ENCODE assay signal across 8 mouse cellular contexts in genomic region chr19:3665510-3665909, GRCm38 (mm10). TPM values are rescaled to one million over a fixed set of nuclear protein-coding genes. Genes with fewer than 3 reads are reported as not detected.
DNase-seq lines count a peak whose midpoint lies in the region; ATAC-seq and TF ChIP-seq lines count a peak whose summit lies in the region.

No protein-coding gene starts in this region.

- no peak for TF ChIP-seq CTCF in left cerebral cortex, adult 2 months (IDR thresholded peaks at IDR 0.05)

- DNase-seq in left cerebral cortex, adult 2 months (ENCODE audit: extremely low spot score in 1 of 2, low spot score in 2 of 2), result no peak
- DNase-seq in left cerebral cortex, postnatal 4 days, result no peak
- peak; percentile 66 for DNase-seq in fibroblast of lung, adult 2 months (ENCODE audit: low read depth)
- DNase-seq in kidney, postnatal 36 days, result peak; percentile 71 to 74
- DNase-seq in layer of hippocampus, adult 9-11 months, result no peak
- no peak for DNase-seq in retina, embryonic 14.5 days (ENCODE audit: low spot score)
- DNase-seq in gastrocnemius, postnatal 25 days, result no peak

- no peak overlapping the region for H3K4me3 ChIP-seq in left cerebral cortex, adult 2 months
- no peak overlapping the region for H3K4me3 ChIP-seq in stomach, embryonic 15.5 days (replicated peaks)

- 38% methylated on average over 5 of the region's 5 CpGs for WGBS in stomach, embryonic 15.5 days

- peak overlapping the region; percentile 36; the same call in 1 of the 2 replicates for H3K27ac ChIP-seq in left cerebral cortex, adult 2 months
- peak overlapping the region; percentile 28; the same call in 1 of the 2 replicates for H3K27ac ChIP-seq in stomach, embryonic 15.5 days

- H3K4me1 ChIP-seq in stomach, embryonic 15.5 days, result peaks cover 34% of the 10 kb centered on the region

- no peaks in the 10 kb centered on the region for H3K36me3 ChIP-seq in stomach, embryonic 15.5 days

- no peak overlapping the region for H3K9ac ChIP-seq in stomach, embryonic 15.5 days

- H3K9me3 ChIP-seq in stomach, embryonic 15.5 days, result no peaks in the 10 kb centered on the region

- intact Hi-C loops in left cerebral cortex, adult 2 months (cut with DNase I), result no loop called here
- intact Hi-C loops in left cerebral cortex, postnatal 4 days (cut with DNase I), result no loop called here

- no peaks in the 10 kb centered on the region for H3K27me3 ChIP-seq in stomach, embryonic 15.5 days (replicated peaks)

- no peak for ATAC-seq in stomach, embryonic 15.5 days (ENCODE audit: insufficient read depth, low FRiP score, low read depth)

- H3K4me2 ChIP-seq in stomach, embryonic 15.5 days, result no peak overlapping the region

RNA-seq across cellular contexts. Expression of gene Lrp5, which starts 20.9 kb away (rescaled TPM):
- 1 to 10 TPM; 8.3 to 9.3 TPM for total RNA-seq in left cerebral cortex, adult 2 months (2021)
- total RNA-seq in left cerebral cortex, postnatal 4 days (2021), result 10 to 100 TPM; 11.9 to 13.2 TPM
- 5.3 and 6.2 TPM in 2 replicates for polyA plus RNA-seq in stomach, embryonic 15.5 days (2015; fragmentation: Nextera tagmentation; extraction: Ambion mirVana)
- 10 to 100 TPM; 24.6 to 28.2 TPM for total RNA-seq in gastrocnemius, postnatal 25 days (2021)

RNA-seq across cellular contexts. Expression of gene 1810055G02Rik, which starts 42.6 kb away (rescaled TPM):
- 10 to 100 TPM; 31.3 to 38.5 TPM for total RNA-seq in left cerebral cortex, adult 2 months (2021)
- 10 to 100 TPM; 38.8 to 40.6 TPM for total RNA-seq in left cerebral cortex, postnatal 4 days (2021)
- polyA plus RNA-seq in stomach, embryonic 15.5 days (2015; fragmentation: Nextera tagmentation; extraction: Ambion mirVana), result 31.6 and 35.9 TPM in 2 replicates
- total RNA-seq in gastrocnemius, postnatal 25 days (2021), result 10 to 100 TPM; 10.8 to 12.6 TPM

Comparison
In these comparisons a context has a peak if more than half of its experiments do, and no peak if none do; other contexts are left out.
1. DNase-seq: peak in fibroblast of lung, adult 2 months (single experiment) and kidney, postnatal 36 days (2 of 2); none in left cerebral cortex, adult 2 months (0 of 2), left cerebral cortex, postnatal 4 days (single experiment), layer of hippocampus, adult 9-11 months (single experiment), retina, embryonic 14.5 days (single experiment) and gastrocnemius, postnatal 25 days (single experiment).